Mouse (Mus musculus) regulatory T cell (primary cell): ENCODE measurements around the gene Acod1.

Source experiments
- in situ Hi-C: fragments of 300-600 bp; cut with MboI, MseI; formaldehyde crosslinking; loops from one replicate; pipeline ENCODE4 v1.15.1; 2025; ENCODE audit warnings: high pct_unique_total_duplicates

Acod1 gene

DNA sequence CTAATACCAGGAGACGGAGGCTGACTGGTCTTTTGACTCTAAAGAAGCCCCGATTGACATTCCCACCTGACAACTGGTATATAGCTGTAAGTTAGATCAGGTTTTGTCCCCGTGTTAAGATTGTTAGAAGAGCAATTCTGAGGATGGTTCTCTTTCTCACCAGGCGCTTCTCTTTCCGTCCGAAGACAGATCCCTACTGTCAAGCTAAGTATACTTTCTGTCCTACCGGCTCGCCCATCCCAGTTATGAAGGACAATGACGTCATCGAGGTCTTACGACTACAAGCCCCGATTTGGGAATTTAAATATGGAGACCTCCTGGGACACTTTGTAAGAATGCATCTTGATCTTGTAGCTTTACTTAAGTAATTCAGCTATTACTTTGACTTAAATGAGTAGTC, 24.7 kb downstream of the Acod1 start:
- in situ Hi-C loops = no loop called here

DNA sequence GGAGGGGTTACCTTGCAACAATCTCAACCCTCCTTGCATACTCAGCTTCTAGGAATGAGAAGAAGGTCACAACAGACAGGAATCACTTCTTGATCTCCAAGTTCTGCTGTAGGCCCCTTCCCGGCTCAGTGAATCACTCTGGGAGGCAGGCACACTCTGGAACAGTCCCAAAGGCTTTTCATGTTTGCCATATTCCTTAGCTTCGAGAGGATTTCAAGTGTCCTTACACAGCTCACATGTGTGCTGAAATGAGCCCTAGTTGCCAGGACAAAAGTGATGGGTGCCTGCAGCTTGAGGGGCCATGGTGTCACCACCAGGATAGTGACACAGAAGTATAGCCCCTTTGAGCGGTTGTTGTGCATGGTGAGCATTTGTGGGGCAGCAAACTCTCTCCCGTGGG, 26.0 kb downstream of the Acod1 start:
- in situ Hi-C loops = no loop called here

DNA sequence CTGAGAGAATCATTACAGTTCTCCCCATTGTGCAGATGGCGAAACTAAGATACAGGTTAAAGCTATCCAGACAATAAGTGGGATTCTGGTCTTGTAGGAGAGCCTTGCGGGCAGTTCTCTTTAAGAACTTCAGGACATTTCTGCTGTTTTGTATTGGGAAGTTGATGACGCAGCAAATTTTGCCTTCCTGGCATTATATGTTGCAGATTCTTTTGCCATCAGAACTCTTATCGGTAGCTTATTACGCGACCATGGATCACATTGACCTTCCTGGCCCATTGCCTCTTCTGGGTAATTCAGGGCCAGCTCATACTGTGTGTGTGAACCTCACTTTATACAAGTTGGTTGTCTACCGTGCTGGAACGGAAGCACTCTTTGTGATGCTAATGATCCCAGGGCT, 27.0 kb downstream of the Acod1 start:
- in situ Hi-C loops = no loop called here

DNA sequence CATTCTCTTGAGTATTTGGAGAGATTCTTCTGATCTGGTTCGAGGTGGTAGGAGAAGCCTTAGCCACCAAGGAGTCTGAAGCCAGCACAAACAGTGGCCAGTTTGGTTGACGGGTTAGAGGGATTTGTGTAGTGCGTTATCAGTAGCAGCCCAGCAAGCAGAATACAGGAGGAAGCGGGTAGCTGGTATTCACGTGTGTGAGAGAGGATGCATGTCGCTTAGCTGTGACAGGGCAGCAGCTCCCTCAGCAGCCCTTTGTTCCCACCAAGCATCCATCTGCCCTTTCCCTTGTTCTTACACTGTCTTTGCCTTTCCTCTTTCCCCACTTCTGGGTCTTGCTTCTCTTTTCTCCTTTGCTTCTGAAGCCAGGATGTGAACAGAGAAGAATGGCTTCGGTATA, 28.4 kb downstream of the Acod1 start:
- in situ Hi-C loops = loop anchor here (25.0 kb wide), 2 partner anchors 587 to 1413 kb away; partner anchors contain the start of genes Slain1 and Uchl3

DNA sequence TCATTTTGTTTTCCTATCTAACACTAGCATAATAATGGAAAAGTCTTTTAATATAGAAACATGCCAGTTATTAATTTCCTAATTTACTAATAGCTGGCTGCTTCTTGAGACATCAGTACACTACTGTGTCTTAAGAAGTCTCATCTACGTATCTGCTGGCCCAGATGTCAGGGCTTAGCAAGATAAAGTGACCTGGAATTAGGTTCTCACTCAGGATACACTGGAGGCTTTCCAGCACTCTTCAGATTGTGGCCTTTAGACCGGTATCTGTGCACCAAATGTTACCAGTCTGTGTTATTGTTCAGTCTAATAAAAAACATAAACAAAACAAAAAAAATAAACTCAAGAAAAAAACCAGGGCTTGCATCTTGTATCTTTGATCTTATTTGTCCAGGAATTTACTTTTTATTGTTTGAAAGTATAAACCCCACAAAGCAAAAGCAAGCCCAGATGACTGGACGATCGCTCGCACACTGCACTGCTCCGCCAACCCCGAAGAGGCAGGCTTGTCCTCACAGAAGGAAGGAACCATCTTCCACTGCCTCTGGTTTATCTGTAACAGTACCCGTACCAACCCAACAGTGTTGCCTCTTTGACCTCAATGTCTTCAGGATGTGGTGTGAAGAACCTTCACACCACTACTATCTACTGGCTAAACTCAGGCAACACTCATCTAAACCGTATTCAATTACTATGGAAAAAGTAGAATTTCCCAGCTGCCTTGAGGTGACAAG, 30.7 kb downstream of the Acod1 start:
- in situ Hi-C loops = loop anchor here (25.0 kb wide), 2 partner anchors 585 to 1415 kb away; partner anchors contain the start of genes Slain1 and Uchl3

DNA sequence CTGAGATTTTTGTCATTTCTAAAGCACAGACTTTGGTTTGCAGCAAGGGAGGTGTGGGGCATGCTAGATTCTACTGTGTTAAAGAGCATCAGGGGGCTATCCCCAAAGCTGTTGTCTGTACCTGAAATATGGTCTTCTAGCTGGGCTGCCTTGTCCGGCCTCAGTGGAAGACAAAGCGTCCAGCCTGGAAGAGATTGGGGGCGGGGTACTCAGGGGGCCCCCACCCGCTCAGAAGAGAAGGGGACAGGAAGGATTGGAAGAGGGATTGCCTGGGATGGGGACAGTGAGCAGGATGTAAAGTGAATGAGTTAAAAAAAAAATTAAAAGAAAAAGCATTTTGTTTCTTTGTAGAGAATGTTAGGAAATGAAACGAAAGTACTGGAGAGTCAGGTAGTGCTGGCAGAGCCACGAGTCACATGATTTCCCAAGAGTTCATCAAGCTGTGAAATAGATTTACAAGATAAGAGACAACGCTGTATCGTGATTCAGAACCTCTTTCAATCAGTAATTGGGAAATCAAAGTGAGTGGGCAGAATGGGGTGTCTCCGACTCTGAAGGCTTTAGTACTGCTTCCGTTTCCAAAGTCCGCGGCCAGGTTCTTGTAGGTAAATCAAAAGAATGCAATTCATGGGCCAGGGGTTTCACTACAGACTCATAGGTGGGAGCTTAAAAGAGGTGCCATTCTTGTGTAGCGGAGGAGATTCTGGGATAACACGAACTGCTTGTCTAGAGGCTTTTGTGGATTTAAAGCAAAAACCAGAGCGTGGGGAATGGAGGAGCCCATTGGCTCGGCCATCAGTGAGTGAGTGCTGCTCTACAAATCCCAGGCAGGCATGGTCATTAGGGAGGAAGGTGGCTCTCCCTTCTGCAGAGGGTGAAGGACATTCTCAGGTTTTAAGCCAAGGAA, 31.5 kb downstream of the Acod1 start:
- in situ Hi-C loops = loop anchor here (25.0 kb wide), 2 partner anchors 584 to 1416 kb away; partner anchors contain the start of genes Slain1 and Uchl3

DNA sequence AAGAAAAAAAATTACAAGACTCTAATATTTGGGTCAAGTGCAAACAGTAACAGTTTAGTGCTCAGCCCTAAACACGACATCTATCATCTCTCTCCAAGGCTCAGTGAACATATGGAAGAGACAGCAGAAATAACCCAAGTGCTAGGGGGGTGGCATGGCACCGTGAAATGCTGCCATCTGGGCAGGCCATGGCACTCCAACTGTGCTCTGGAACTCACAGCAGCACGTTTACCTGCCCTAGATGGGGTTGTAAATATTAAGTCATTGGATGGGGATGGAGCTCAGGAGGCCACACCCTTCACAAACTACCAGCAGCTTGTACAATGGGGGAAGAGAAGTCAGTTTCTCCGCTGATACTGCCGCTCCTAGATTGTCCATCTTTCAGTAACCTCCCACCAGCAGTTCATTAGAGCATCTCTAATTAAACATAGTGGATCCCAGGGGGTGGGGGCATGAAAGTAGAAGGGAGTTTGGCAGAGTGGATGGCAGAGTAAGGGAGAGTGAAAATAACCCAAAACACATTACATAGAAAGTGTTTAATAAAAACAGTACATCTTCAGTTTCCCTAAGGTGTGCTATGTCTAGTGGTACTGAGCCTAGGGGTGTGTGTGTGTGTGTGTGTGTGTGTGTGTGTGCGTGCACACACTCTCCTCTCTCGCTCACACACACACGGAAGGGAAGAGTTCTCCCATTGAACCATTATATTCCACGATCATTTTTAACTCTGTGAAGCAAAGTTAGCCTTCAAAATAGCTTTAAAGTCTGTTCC, 32.6 kb downstream of the Acod1 start:
- in situ Hi-C loops = loop anchor here (25.0 kb wide), 2 partner anchors 583 to 1417 kb away; partner anchors contain the start of genes Slain1 and Uchl3

DNA sequence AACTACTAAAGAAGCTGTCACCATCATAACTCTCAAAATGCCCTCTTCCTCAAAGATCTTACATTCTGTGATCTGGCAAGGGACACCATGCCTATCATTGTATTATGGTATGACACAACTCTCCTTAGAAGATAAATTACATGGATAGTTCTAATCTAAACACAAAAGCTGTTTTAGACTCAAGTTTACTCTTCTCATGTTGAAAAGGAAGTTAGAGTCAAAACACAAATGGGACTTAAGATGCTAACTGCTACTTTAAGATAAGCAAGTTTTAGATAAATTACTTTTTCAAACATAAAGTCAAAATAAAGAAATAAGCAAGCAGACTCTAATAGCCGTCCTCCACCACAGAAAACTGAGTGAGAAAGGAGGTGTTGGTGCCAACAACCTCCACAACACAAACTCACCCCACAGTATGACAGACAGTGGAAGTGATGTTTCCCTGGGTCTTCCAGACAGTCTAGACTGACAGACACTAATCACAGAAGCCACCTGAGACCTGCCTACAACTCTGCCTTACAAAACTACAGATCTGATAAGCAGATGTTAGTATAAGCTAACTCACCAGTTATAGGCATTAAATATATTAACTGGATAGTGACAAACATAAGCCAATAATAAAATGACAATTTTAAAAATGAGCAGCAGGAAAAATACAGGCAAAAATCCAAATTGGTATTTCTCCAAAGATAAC, 39.2 kb downstream of the Acod1 start:
- in situ Hi-C loops = loop anchor here (25.0 kb wide), 2 partner anchors 576 to 1424 kb away; partner anchors contain the start of genes Slain1 and Uchl3

DNA sequence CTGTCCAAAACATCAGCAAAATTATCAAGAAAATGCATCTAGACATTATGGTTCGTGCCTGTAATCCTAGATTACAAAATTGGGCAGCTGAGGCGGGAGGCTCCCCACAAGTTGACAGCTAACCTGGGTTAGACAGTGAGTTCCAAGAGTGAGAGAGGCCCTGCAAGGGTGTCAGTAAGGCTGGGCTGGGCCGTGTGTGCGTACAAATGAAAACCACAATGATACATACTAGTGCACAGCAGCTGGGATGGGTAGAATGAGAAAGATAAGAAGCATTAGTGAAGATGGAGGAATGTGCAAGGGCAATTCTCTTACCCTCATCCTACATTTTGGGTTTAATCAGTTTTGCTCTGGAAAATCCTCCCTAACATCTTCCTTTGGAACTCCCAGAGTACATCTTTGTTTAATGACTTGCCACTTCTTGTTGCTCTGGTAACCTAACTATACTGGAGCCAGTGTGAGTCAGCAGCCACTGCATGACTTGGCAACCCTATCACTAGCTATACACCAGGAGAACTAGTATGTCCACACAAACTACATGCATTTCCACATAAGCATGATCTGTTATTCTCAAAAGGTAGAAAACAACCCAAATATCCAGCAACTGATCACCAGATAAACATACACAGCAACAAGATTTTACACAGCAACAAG, 40.0 kb downstream of the Acod1 start:
- in situ Hi-C loops = loop anchor here (25.0 kb wide), 2 partner anchors 576 to 1424 kb away; partner anchors contain the start of genes Slain1 and Uchl3

DNA sequence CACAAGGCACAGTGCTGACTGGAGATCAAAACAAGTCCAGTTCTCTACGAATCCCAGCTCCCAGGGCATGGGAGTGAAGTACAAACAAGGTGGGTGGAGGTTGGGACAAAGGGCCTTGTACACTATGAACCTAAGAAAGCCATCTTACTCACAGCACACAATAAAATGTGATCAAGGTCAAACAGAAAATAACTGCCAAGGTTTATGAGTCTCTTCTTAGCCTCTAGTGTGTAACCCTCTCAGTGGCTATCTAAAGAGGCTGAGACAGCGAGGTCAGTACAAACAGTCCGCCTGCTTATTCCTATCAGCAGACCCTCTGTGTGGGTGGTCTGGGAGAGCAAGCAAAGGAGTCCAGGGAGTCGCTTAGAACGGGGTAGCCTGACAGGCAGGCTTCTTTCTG, 41.1 kb downstream of the Acod1 start:
- in situ Hi-C loops = loop anchor here (25.0 kb wide), 2 partner anchors 574 to 1426 kb away; partner anchors contain the start of genes Slain1 and Uchl3

DNA sequence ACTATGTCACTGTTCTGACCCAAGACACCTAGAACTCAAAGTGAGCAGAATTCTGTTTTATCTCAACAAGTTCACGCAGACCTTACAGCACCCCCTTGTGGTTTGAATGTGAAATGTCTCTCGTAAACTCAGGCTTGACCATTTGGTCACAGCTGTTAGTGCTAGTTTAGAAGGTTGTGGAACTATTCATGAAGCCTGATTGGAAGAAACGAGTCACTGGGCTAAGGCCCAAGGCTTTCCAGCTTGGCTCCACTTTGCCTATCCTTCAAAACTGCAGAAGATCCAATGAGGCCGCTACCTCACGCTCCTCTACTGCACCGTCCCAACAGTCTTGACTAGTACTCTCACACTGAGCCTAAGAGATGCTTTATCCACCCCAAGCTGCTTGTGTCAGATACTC, 41.8 kb downstream of the Acod1 start:
- in situ Hi-C loops = loop anchor here (25.0 kb wide), 2 partner anchors 574 to 1426 kb away; partner anchors contain the start of genes Slain1 and Uchl3

DNA sequence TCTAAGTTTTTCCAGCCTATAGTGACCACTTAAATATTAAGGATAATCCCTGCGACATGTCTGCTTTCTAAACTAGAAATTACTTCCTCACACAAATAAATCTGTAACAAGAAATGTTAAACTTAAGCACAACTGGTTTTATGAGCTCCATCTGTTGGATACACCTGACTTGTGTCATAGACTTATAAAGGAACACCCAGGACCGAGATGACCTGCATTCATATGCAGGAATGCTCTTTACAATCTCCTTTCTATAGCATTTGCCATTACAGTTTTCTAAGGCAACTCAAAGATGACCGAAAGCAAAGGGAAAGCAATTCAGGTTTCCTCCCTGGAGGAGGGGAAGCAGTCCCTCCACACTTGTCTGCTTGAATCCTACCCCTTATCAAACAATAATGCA, 46.5 kb downstream of the Acod1 start:
- in situ Hi-C loops = loop anchor here (25.0 kb wide), 2 partner anchors 569 to 1431 kb away; partner anchors contain the start of genes Slain1 and Uchl3

DNA sequence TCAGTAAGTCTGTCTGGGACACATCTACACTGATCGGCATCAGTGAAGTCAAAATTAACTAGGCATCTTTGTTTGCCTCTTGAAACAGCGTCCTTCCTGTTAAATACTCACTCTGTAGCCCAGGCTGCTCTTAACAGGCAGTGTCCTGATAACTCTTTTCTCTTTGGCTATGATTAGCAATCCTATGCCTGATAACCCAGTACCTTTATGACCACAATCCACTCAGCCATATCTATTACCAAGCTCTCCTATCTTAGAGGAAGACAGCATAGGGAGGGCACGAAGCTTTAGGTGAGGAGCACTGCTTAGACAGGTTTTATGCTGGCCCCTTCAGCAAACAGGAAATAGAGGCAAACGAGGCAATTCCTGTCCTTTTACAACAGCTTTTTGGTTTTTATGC, 46.9 kb downstream of the Acod1 start:
- in situ Hi-C loops = loop anchor here (25.0 kb wide), 2 partner anchors 569 to 1431 kb away; partner anchors contain the start of genes Slain1 and Uchl3

DNA sequence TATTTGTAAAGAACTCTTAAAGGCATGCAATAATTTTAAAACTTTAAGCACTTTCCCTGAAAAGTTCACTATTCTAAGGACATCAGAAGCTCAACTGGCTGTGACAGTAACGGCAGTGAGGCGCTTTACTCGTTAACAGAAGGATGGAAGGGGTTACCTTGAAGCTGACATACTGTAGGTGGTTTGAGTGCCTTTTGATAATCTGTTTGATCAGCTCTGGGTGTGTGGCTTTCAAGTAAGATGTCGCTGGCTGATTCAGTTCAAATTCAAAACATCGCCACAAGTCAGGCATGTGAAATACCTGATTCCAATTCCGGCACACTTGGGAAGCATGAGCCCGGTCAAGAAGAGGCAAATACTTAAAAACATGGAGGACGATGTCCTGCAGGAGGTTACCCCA, 48.3 kb downstream of the Acod1 start:
- in situ Hi-C loops = loop anchor here (25.0 kb wide), 2 partner anchors 567 to 1433 kb away; partner anchors contain the start of genes Slain1 and Uchl3

DNA sequence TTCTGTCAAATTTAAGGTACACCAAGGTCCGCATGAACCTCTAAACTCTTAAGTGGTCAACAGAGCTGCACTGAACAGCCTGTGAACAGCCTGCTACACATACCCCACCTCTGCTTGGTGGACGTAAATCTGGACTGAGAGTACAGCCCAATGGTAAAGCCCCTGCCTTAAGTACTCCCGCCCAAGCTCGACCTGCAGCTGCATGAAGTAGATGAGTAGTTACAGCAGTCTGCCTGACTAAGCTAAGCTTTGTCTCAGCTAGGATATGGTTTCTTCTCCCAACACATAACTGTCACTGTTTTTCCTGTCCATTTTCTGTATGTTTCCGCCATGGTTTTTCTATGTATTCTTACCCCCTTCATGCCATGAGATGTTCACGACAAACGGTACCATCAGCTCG, 49.0 kb downstream of the Acod1 start:
- in situ Hi-C loops = loop anchor here (25.0 kb wide), 2 partner anchors 566 to 1434 kb away; partner anchors contain the start of genes Slain1 and Uchl3

DNA sequence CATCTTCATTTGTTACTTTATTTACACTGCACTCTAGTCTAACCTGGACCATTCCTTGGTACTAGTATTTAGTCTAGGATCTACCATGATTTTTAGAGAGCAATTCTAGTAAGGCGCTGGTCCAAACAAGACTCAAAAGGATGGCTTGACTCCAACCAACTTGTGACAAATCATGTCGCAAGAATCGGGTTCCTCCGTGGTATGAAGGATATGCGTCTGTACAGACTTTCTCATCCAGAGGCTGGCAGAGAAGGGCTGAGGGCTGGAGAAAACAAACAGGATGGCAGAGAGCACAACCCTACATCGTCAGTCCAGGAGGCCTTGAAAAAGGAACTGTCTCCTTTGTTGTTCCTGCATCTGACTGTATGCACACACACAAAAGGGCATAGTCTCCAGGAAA, 49.8 kb downstream of the Acod1 start:
- in situ Hi-C loops = loop anchor here (25.0 kb wide), 2 partner anchors 566 to 1434 kb away; partner anchors contain the start of genes Slain1 and Uchl3

DNA sequence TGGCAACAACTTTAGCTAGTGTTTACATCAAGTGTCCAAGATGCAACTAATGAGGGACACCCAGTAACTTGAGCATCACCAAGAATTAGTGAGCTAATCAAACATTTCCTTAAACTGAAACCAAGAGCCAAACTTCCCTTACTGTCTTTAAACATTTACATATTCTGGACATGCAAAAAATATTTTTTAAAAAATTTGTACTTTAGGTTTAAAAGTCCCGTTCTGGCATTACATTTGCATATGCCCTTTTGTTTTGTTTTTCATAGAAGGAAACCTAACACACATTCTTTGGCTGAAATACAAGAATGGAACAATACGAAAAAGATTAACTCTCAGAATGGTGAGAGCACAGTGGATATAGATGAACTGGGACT, 51.4 kb downstream of the Acod1 start:
- in situ Hi-C loops = loop anchor here (25.0 kb wide), 2 partner anchors 564 to 1436 kb away; partner anchors contain the start of genes Slain1 and Uchl3

DNA sequence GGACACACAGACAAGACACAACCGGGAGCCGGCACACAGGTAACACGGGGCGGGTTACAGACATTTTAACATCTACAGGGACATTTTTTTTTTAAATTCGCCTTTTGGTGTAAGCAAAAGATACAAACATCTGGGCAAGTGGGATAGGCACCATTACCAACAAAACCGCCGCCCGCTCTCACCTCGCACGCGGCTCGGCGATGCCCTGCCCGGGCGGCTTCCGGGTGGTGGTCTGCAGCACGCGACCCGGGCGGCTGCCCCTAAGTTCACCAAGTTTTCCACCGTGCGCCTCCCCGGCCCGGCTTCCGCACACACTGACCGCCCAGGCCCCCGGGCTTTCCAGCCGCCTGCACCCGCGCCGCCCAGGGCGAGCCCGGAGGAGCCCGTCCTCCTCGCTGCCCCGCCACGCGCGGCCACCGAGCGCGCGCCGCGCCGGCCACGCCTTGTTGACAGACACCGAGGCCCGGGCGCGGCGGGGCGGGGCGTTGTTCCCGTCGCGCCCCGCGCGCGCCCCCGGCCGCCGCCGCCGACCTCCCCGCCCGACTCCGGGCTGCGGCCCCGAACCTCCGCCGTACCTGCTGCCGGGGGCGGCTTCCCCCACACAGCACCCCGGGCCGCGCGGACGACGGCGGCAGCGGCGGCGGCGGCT, 51.9 kb downstream of the Acod1 start:
- in situ Hi-C loops = loop anchor here (25.0 kb wide), 2 partner anchors 564 to 1436 kb away; partner anchors contain the start of genes Slain1 and Uchl3
